14 mouse cellular contexts compared by ENCODE assay signal in the genomic region with DNA sequence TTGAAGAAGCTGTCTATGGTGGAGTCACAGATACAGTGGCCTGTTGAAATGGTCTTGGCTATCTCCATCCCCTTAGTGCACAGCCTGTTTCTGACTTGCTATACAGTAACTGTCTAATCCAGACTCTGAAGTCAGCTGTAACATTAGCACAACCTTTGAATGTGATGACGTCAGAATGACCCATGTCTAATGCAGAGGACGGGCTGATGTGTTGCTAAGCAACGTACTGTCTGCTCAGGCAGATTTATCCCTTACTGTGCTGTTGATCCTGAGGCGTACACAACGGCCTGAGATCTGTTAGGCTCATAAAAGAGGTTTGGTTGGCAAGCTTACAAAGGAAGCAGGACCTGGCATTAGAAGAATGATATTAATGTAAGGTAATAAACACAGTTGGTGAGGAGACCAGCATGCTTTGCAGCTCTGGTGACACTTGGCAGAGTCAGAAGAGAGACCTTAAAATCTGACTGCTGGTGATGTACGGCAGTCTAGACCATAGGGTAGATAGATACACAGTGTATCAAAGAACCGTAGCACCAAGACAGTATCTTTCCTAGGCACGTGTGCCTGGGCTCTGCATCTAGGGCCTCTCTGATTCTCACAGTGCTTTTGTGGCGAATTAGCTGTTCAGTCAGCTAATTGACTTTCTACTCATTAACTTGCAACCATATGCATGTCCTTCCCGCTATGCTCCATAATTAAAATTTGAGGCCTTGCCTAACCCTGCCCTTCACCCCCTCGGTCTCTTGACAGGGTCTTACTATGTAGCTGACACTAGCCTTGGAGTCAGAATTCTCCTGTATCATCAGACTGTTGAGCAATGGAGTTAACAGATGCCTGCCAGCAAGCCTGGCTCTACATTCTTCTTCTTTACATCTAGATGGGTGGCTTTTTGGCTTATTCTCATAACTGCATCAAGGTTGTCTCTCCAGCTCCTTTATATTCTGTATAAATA.
DNase-seq lines count a peak whose midpoint lies in the region; ATAC-seq and TF ChIP-seq lines count a peak whose summit lies in the region.
"Had no signal": no experiment of that assay in that cellular context is flagged by ENCODE, and none has a peak within 500 bp of the region (broad histone marks: within the 10 kb centered on the region; RNA-seq: fewer than 3 reads in every experiment).

No protein-coding gene starts in this region.

- H3K36me3 ChIP-seq in embryonic facial prominence, embryonic 11.5 days (replicated peaks; ENCODE audit: control insufficient read depth, insufficient read depth, low read depth, low read length), result no peaks in the 10 kb centered on the region
- no peaks in the 10 kb centered on the region for H3K36me3 ChIP-seq in embryonic facial prominence, embryonic 10.5 days (replicated peaks)
- no peaks in the 10 kb centered on the region for H3K36me3 ChIP-seq in hindbrain, embryonic 12.5 days
- H3K36me3 ChIP-seq in midbrain, postnatal 0 days (ENCODE audit: insufficient read depth, low read length), result no peaks in the 10 kb centered on the region

- H3K27ac ChIP-seq in embryonic facial prominence, embryonic 11.5 days (replicated peaks; ENCODE audit: low read depth, low read length), result no peak overlapping the region
- no peak overlapping the region for H3K27ac ChIP-seq in embryonic facial prominence, embryonic 10.5 days (replicated peaks)
- 0 out of 2 replicates have a peak overlapping the region, but pooled peaks have one; percentile 6 for H3K27ac ChIP-seq in hindbrain, embryonic 12.5 days
- H3K27ac ChIP-seq in midbrain, postnatal 0 days (ENCODE audit: low read depth, low read length), result peak overlapping the region; percentile 62
- H3K27ac ChIP-seq: layer of hippocampus, adult 2 months had no signal

- no peaks in the 10 kb centered on the region for H3K4me1 ChIP-seq in embryonic facial prominence, embryonic 11.5 days (ENCODE audit: control insufficient read depth, insufficient read depth, low read length)
- 0 out of 2 replicates have a peak, but pooled peaks cover 4% of the 10 kb centered on the region for H3K4me1 ChIP-seq in embryonic facial prominence, embryonic 10.5 days
- H3K4me1 ChIP-seq in hindbrain, embryonic 12.5 days, result peaks cover 8% of the 10 kb centered on the region
- no peaks in the 10 kb centered on the region for H3K4me1 ChIP-seq in midbrain, postnatal 0 days (ENCODE audit: insufficient read depth, low read length)

- no peak overlapping the region for H3K4me3 ChIP-seq in embryonic facial prominence, embryonic 11.5 days (ENCODE audit: low read depth, low read length)
- no peak overlapping the region for H3K4me3 ChIP-seq in embryonic facial prominence, embryonic 10.5 days
- no peak overlapping the region for H3K4me3 ChIP-seq in hindbrain, embryonic 12.5 days
- H3K4me3 ChIP-seq in midbrain, postnatal 0 days (ENCODE audit: low read depth, low read length), result no peak overlapping the region
- H3K4me3 ChIP-seq: layer of hippocampus, adult 2 months had no signal

- ATAC-seq in embryonic facial prominence, embryonic 11.5 days (replicated peaks; ENCODE audit: insufficient number of reproducible peaks, low FRiP score, low TSS enrichment, low read depth), result no peak
- ATAC-seq in hindbrain, embryonic 12.5 days (ENCODE audit: low FRiP score), result peak; percentile 73; the same call in 1 of the 2 replicates
- ATAC-seq in midbrain, postnatal 0 days (ENCODE audit: low FRiP score), result peak; percentile 96

- H3K9me3 ChIP-seq in embryonic facial prominence, embryonic 11.5 days (replicated peaks; ENCODE audit: control insufficient read depth, low read length), result no peaks in the 10 kb centered on the region
- H3K9me3 ChIP-seq in embryonic facial prominence, embryonic 10.5 days, result no peaks in the 10 kb centered on the region
- no peaks in the 10 kb centered on the region for H3K9me3 ChIP-seq in hindbrain, embryonic 12.5 days (replicated peaks)
- H3K9me3 ChIP-seq in midbrain, postnatal 0 days (ENCODE audit: low read length), result no peaks in the 10 kb centered on the region

- 86% methylated on average over 11 of the region's 11 CpGs for WGBS in embryonic facial prominence, embryonic 11.5 days
- WGBS in embryonic facial prominence, embryonic 10.5 days, result 86% methylated on average over 11 of the region's 11 CpGs
- WGBS in hindbrain, embryonic 12.5 days, result 62% methylated on average over 11 of the region's 11 CpGs
- 37% methylated on average over 11 of the region's 11 CpGs for WGBS in midbrain, postnatal 0 days

- H3K27me3 ChIP-seq in embryonic facial prominence, embryonic 11.5 days (ENCODE audit: control insufficient read depth, insufficient read depth, low read length), result no peaks in the 10 kb centered on the region
- H3K27me3 ChIP-seq in embryonic facial prominence, embryonic 10.5 days (replicated peaks; ENCODE audit: low read depth, poor library complexity, severe bottlenecking), result no peaks in the 10 kb centered on the region
- H3K27me3 ChIP-seq in hindbrain, embryonic 12.5 days, result no peaks in the 10 kb centered on the region
- H3K27me3 ChIP-seq in midbrain, postnatal 0 days (ENCODE audit: insufficient read depth, low read length), result no peaks in the 10 kb centered on the region

- no peak for TF ChIP-seq CTCF in midbrain, postnatal 0 days (IDR thresholded peaks at IDR 0.05)

- peak; percentile 13 for DNase-seq in embryonic facial prominence, embryonic 11.5 days (ENCODE audit: low spot score)
- DNase-seq in embryonic facial prominence, embryonic 10.5 days (ENCODE audit: low spot score), result no peak
- DNase-seq in ZHBTc4 (ENCODE audit: low read depth, low spot score) (peak; percentile 7), adipocyte (ENCODE audit: low spot score) (no peak)
- peak; percentile 79 for DNase-seq in midbrain, postnatal 0 days (ENCODE audit: low spot score)
- DNase-seq in right cerebral cortex, postnatal 4 days, result no peak
- DNase-seq in gastrocnemius, postnatal 10 days, result no peak
- DNase-seq: adrenal gland, postnatal 25 days; cerebellum, postnatal 25 days; kidney, adult 18-20 months; left cerebral cortex, postnatal 4 days; lung, postnatal 10 days had no signal

- H3K4me2 ChIP-seq in embryonic facial prominence, embryonic 11.5 days (ENCODE audit: low read depth, low read length), result no peak overlapping the region
- no peak overlapping the region for H3K4me2 ChIP-seq in hindbrain, embryonic 12.5 days (replicated peaks)
- no peak overlapping the region for H3K4me2 ChIP-seq in midbrain, postnatal 0 days (ENCODE audit: low read depth, low read length, poor library complexity, severe bottlenecking)

- H3K9ac ChIP-seq in embryonic facial prominence, embryonic 11.5 days (replicated peaks; ENCODE audit: low read length), result no peak overlapping the region
- no peak overlapping the region for H3K9ac ChIP-seq in hindbrain, embryonic 12.5 days
- no peak overlapping the region for H3K9ac ChIP-seq in midbrain, postnatal 0 days (replicated peaks; ENCODE audit: low read length, poor library complexity, severe bottlenecking)

Comparison
In these comparisons a context has a peak if more than half of its experiments do, and no peak if none do; other contexts are left out.
1. DNase-seq: peak in embryonic facial prominence, embryonic 11.5 days (single experiment), ZHBTc4 (single experiment) and midbrain, postnatal 0 days (single experiment); none in embryonic facial prominence, embryonic 10.5 days (single experiment), right cerebral cortex, postnatal 4 days (single experiment), gastrocnemius, postnatal 10 days (single experiment) and adipocyte (single experiment).
2. H3K27ac ChIP-seq: peak in hindbrain, embryonic 12.5 days (single experiment) and midbrain, postnatal 0 days (single experiment); none in embryonic facial prominence, embryonic 11.5 days (single experiment) and embryonic facial prominence, embryonic 10.5 days (single experiment).